Mouse (Mus musculus) testis, adult 2 months (tissue): ENCODE results near the gene Vegfd.

Experiments used
- CTCF ChIP-seq: fragments of 200-500 bp; IDR thresholded peaks from 2 replicates; pipeline ENCODE4 v1.5.1; 2012; ENCODE audit warnings: low read depth, mild to moderate bottlenecking, inconsistent platforms, low read length, moderate library complexity; ENCODE audit not compliant: control insufficient read depth, insufficient read depth, insufficient replicate concordance
- POLR2A ChIP-seq: fragments of 200-500 bp; IDR thresholded peaks from 2 replicates; pipeline ENCODE4 v1.6.1; 2012; ENCODE audit warnings: low read depth, mild to moderate bottlenecking, inconsistent platforms, low read length, moderate library complexity; ENCODE audit not compliant: control insufficient read depth

DNA sequence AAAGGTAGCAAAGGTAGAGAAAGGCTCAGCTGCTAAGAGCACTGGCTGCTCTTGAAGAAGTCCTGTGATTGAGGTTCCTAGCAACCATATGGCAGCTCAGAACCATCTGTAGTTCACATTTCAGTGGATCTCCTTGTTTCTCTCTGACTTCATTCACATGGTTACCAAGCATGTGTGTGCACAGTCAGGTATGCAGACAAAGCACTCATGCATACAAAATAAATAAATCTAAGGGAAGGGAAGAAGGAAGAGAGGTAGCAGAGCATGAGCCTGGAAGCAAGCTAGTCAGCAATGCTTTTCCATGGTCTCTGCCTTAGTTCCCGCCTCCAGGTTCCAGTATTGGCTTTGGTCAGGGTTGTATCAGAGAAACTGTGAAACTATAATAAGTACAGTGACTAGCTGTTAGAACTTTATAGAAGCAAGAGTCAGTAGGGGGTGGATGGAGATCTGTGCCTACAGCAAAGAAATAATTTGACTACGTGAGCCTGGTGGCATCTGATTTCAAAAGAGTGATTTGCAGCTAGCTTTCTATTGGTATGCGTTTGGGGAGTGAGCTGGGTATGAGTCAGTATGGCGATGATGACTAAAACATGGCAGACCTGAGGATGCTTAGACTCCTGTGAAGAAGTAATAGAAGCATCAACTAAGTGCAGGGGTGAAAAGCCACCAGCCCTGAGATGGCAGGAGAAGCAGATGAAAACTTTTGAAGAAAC is 7.9 kb upstream of the Vegfd start:
- no peak for TF ChIP-seq CTCF
- TF ChIP-seq POLR2A, result no peak
